Mouse (Mus musculus): Measurements from ENCODE around the gene Spats2. TPM values are rescaled to one million over a fixed set of nuclear protein-coding genes. Genes with fewer than 3 reads are reported as not detected.

Spats2 gene
- polyA plus RNA-seq, 1 experiment from 2014 or later: 35.4 TPM

GRCm38 (mm10) chr15:99089069-99089468 is 36.6 kb upstream of the Spats2 start:
- WGBS: 12% methylated on average over 14 of the region's 14 CpGs
- H3K4me1 ChIP-seq: peaks cover 38% of the 10 kb centered on the region
- no peak for ATAC-seq (replicated peaks)

GRCm38 (mm10) chr15:99092870-99093269 is 32.8 kb upstream of the Spats2 start, which contains the start of gene Dnajc22:
TSS of gene Dnajc22 (plus strand) at chr15:99093170.
- H3K4me2 ChIP-seq: peak within 1 kb of the TSS; percentile 85
- H3K9ac ChIP-seq: peak within 1 kb of the TSS; percentile 41
- H3K27me3 ChIP-seq (replicated peaks): peaks cover 61% of the 10 kb centered on the region
- peak within 1 kb of the TSS; percentile 42 for H3K4me3 ChIP-seq
- H3K27ac ChIP-seq: peak within 1 kb of the TSS; percentile 59
- peaks cover 60% of the 10 kb centered on the region for H3K4me1 ChIP-seq
- ATAC-seq (replicated peaks): no peak
- no peaks in the 10 kb centered on the region for H3K36me3 ChIP-seq (replicated peaks)
- 30% methylated on average over 8 of the region's 8 CpGs for WGBS
- no peaks in the 10 kb centered on the region for H3K9me3 ChIP-seq

More at GRCm38 (mm10) chr15:99089069-99089468, 36.6 kb upstream of the Spats2 start:
- no peaks in the 10 kb centered on the region for H3K36me3 ChIP-seq (replicated peaks)
- H3K27me3 ChIP-seq (replicated peaks): peaks cover 68% of the 10 kb centered on the region
- no peaks in the 10 kb centered on the region for H3K9me3 ChIP-seq
- H3K9ac ChIP-seq: no peak overlapping the region
- H3K27ac ChIP-seq: no peak overlapping the region
- H3K4me2 ChIP-seq: peak overlapping the region; percentile 47
- no peak overlapping the region for H3K4me3 ChIP-seq

DNA sequence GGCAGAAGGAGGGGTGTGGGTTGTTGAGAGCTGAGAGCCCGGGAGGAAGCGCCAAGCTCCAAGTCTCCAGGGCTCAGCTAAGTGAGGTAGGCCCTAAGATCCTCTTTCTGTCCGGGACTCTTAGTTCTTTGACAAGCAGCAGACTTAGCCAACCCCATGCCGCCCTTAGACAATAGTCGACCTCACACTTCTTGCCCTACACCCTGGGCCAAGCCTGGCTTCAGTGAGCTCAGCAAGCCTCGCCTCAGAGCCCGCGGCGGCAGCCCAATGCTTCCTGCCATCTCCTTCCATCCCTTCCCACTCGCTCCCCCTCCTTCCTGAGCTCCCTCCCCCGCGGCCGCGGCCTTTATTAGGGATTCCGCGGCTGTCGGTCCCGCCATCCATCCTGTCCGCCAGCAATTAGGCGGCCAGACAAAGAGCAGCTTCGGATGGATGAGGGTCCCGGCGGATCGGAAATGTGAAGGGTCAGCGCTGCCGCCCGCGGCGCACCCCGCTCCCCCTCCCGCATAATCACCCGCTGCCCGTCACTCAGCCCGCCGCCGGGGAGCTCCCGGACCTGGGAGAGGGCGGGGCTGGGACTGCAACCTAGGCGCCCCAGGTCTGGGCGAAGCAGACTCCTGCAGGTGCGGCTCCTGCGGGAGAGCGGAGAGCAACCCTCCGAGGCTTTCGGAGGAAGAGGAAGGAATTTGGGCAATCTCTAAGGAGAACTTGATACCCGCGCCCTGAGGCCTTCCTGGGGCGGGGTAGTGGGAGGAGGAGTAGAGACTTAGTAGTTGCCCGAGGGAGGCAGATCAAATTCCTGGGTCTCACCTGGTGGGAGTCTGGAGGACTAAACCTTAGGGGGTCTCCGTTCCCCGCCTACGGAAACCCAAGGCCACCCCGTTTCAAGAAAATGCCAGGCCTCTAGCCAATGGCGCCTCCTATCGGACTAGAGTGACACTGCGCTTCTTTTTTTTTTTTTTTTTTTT is 32.1 kb upstream of the Spats2 start:
- Histone ChIP-seq H3K27me3 (replicated peaks) (peaks cover 61% of the 10 kb centered on the region), H3K4me3 (peak overlapping the region; percentile 42), H3K27ac (peak overlapping the region; percentile 59), H3K9ac (peak overlapping the region; percentile 41), H3K9me3 (no peaks in the 10 kb centered on the region), H3K4me2 (peak overlapping the region; percentile 85), H3K36me3 (replicated peaks) (no peaks in the 10 kb centered on the region), H3K4me1 (peaks cover 60% of the 10 kb centered on the region)
- WGBS: under 1% methylated on average over 55 of the region's 56 CpGs
- ATAC-seq (replicated peaks): peak; percentile 53

- peaks cover 59% of the 10 kb centered on the region for H3K27me3 ChIP-seq (replicated peaks)
- no peak overlapping the region for H3K9ac ChIP-seq
- no peaks in the 10 kb centered on the region for H3K36me3 ChIP-seq (replicated peaks)
- H3K4me1 ChIP-seq: peaks cover 61% of the 10 kb centered on the region
- H3K4me2 ChIP-seq: peak overlapping the region; percentile 24; the same call in 1 of the 2 replicates
- 3% methylated on average over 27 of the region's 27 CpGs for WGBS
- H3K9me3 ChIP-seq: no peaks in the 10 kb centered on the region
- no peak overlapping the region for H3K4me3 ChIP-seq
- no peak for ATAC-seq (replicated peaks)
- no peak overlapping the region for H3K27ac ChIP-seq
These were observed 31.0 kb upstream of the Spats2 start for GRCm38 (mm10) chr15:99094631-99095270.

- H3K4me1 ChIP-seq: peaks cover 58% of the 10 kb centered on the region
These were observed 30.4 kb upstream of the Spats2 start for GRCm38 (mm10) chr15:99095356-99095755.

DNA sequence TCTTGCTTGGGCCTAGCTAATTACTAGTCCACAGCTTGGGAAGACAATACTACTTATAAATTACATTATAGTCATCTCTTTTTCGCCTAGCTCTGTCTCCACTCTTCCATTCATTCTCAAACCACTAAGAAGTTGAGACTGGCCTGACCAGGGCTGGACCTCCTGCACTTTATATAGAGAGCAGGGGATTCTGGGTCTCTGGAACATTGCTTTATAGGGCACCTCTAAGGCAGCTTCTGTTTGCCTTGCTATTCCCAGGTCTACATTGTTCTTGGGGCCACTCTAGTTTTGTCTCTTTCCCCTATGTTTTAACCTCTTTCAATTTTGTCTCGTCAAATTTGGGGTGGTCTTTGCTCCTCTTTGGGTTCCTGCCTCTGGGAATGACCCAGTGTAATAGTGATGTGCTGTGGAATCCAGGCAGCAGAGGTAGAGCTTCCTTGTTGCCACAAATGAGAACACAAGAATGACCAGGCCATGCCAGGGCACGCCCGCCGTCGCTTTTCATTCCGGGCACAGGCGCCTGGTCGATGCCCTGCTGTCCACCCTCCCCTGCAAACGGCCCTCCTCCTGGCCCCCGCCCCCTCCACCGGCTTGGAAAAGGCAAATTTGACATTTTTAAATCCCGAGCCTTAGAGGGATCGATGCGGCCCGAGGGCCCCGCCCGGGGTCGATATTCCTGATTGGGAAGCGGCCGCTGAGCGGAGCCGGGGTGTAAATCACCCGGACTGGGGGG is 29.5 kb upstream of the Spats2 start:
- no peaks in the 10 kb centered on the region for H3K36me3 ChIP-seq (replicated peaks)
- no peak overlapping the region for H3K27ac ChIP-seq
- WGBS: 4% methylated on average over 24 of the region's 24 CpGs
- H3K9me3 ChIP-seq: no peaks in the 10 kb centered on the region
- H3K4me3 ChIP-seq: peak overlapping the region; percentile 34
- no peak for ATAC-seq (replicated peaks)
- H3K27me3 ChIP-seq (replicated peaks): peaks cover 59% of the 10 kb centered on the region
- H3K4me2 ChIP-seq: peak overlapping the region; percentile 70
- H3K9ac ChIP-seq: peak overlapping the region; percentile 27; the same call in 1 of the 2 replicates
- H3K4me1 ChIP-seq: peaks cover 53% of the 10 kb centered on the region

More at GRCm38 (mm10) chr15:99095356-99095755, 30.4 kb upstream of the Spats2 start:
- Histone ChIP-seq H3K36me3 (replicated peaks) (no peaks in the 10 kb centered on the region), H3K27me3 (replicated peaks) (peaks cover 62% of the 10 kb centered on the region), H3K9me3 (no peaks in the 10 kb centered on the region), H3K9ac (no peak overlapping the region), H3K4me2 (0 out of 2 replicates have a peak overlapping the region, but pooled peaks have one; percentile 24), H3K4me3 (no peak overlapping the region), H3K27ac (no peak overlapping the region)
- 8% methylated on average over 6 of the region's 6 CpGs for WGBS
- no peak for ATAC-seq (replicated peaks)

- Histone ChIP-seq H3K4me2 (peak overlapping the region; percentile 70), H3K9ac (peak overlapping the region; percentile 27; the same call in 1 of the 2 replicates), H3K4me1 (peaks cover 53% of the 10 kb centered on the region), H3K27ac (no peak overlapping the region), H3K36me3 (replicated peaks) (no peaks in the 10 kb centered on the region), H3K4me3 (peak overlapping the region; percentile 34), H3K27me3 (replicated peaks) (peaks cover 56% of the 10 kb centered on the region), H3K9me3 (no peaks in the 10 kb centered on the region)
- under 1% methylated on average over 50 of the region's 58 CpGs for WGBS
- ATAC-seq (replicated peaks): no peak
These were observed 28.8 kb upstream of the Spats2 start for GRCm38 (mm10) chr15:99096831-99097500.

DNA sequence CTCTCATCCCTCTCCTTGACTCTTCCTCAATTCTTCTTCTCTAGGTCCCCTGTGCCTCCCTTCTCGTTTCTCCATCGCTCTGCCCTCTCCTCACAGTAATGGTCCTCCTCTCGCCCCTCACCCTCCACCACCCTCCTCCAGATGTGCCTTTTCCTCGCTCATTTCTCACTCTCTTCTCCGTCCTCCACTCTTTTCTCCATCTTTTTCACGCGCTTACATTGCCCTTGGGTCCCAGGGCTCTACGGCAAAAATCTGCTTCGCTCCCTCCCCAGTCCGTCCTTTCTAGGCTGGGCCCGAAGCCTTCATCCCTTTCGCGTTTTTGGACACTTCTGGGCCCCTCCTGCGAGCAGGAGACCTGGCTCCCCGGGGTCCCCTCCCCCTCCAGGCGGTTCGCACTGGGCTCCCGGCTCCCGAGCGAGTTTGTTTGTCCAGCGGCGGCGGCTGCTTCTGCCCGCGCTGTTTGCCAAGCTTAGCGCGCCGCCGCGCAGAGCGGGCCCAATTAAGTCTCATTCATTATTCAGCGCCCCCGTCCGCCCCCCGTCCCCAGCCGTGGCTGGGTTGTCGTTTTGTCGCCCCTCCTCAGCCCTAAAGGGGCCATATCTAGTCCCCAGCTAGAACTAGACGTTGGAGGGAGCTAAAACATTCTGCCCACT is 27.8 kb upstream of the Spats2 start:
- H3K9me3 ChIP-seq: no peaks in the 10 kb centered on the region
- no peak overlapping the region for H3K27ac ChIP-seq
- ATAC-seq (replicated peaks): no peak
- H3K4me3 ChIP-seq: peak overlapping the region; percentile 34
- peak overlapping the region; percentile 70 for H3K4me2 ChIP-seq
- peaks cover 53% of the 10 kb centered on the region for H3K4me1 ChIP-seq
- no peaks in the 10 kb centered on the region for H3K36me3 ChIP-seq (replicated peaks)
- peak overlapping the region; percentile 5; the same call in 1 of the 2 replicates for H3K9ac ChIP-seq
- H3K27me3 ChIP-seq (replicated peaks): peaks cover 46% of the 10 kb centered on the region
- WGBS: under 1% methylated on average over 39 of the region's 39 CpGs

GRCm38 (mm10) chr15:99098493-99098861 is 27.2 kb upstream of the Spats2 start:
- Histone ChIP-seq H3K36me3 (replicated peaks) (no peaks in the 10 kb centered on the region), H3K27me3 (replicated peaks) (peaks cover 45% of the 10 kb centered on the region), H3K9ac (no peak overlapping the region; the same call in 1 of the 2 replicates), H3K4me2 (peak overlapping the region; percentile 70), H3K4me3 (peak overlapping the region; percentile 34), H3K9me3 (no peaks in the 10 kb centered on the region), H3K27ac (no peak overlapping the region), H3K4me1 (peaks cover 49% of the 10 kb centered on the region)
- no peak for ATAC-seq (replicated peaks)
- WGBS: 1% methylated on average over 9 of the region's 9 CpGs

GRCm38 (mm10) chr15:99099139-99099556 is 26.6 kb upstream of the Spats2 start:
- Histone ChIP-seq H3K4me2 (peak overlapping the region; percentile 23), H3K27ac (no peak overlapping the region), H3K9ac (no peak overlapping the region), H3K9me3 (no peaks in the 10 kb centered on the region), H3K36me3 (replicated peaks) (no peaks in the 10 kb centered on the region), H3K27me3 (replicated peaks) (peaks cover 45% of the 10 kb centered on the region), H3K4me3 (0 out of 2 replicates have a peak overlapping the region, but pooled peaks have one; percentile 8), H3K4me1 (peaks cover 44% of the 10 kb centered on the region)
- peak; percentile 66 for ATAC-seq (replicated peaks)
- 0% methylated on average over 15 of the region's 15 CpGs for whole genome bisulfite sequencing

- no peak overlapping the region for H3K9ac ChIP-seq
- no peak for ATAC-seq (replicated peaks)
- no peak overlapping the region for H3K27ac ChIP-seq
- no peak overlapping the region for H3K4me3 ChIP-seq
- no peaks in the 10 kb centered on the region for H3K36me3 ChIP-seq (replicated peaks)
- WGBS: 49% methylated on average over 3 of the region's 3 CpGs
- no peaks in the 10 kb centered on the region for H3K9me3 ChIP-seq
- H3K4me1 ChIP-seq: peaks cover 38% of the 10 kb centered on the region
- H3K4me2 ChIP-seq: no peak overlapping the region
- peaks cover 45% of the 10 kb centered on the region for H3K27me3 ChIP-seq (replicated peaks)
These were observed 25.7 kb upstream of the Spats2 start for GRCm38 (mm10) chr15:99099984-99100383.

All from midbrain, embryonic 15.5 days (tissue).